Mouse (Mus musculus): ENCODE measurements at regions not wholly inside any gene's neighbourhood (a gene's known extent, or its start where the extent isn't known, plus 50 kb on each side); places are given as distances from the start of the nearest gene placed in this dataset.

GRCm38 (mm10) chr10:54448352-54449043 is 372.1 kb upstream of the Man1a start:
- DNase-seq (ENCODE audit: low spot score in 2 of 2): no peak

GRCm38 (mm10) chr10:54403223-54403926 is 327.0 kb upstream of the Man1a start:
- peak in 1 of 2 experiments; percentile 15 for DNase-seq (ENCODE audit: low spot score in 2 of 2)

- no peak for DNase-seq (ENCODE audit: low spot score in 2 of 2)
These were observed 307.3 kb upstream of the Man1a start for GRCm38 (mm10) chr10:54383751-54384150.

- DNase-seq (ENCODE audit: low spot score in 2 of 2): no peak
These were observed 305.1 kb upstream of the Man1a start for GRCm38 (mm10) chr10:54381530-54381929.

- DNase-seq (ENCODE audit: low spot score in 2 of 2): no peak
These were observed 292.7 kb upstream of the Man1a start for GRCm38 (mm10) chr10:54369158-54369557.

GRCm38 (mm10) chr10:54365315-54365714 is 288.9 kb upstream of the Man1a start:
- DNase-seq (ENCODE audit: low spot score in 2 of 2): peak in 1 of 2 experiments; percentile 0

GRCm38 (mm10) chr10:54337234-54337633 is 260.8 kb upstream of the Man1a start:
- no peak for DNase-seq (ENCODE audit: low spot score in 2 of 2)

Measured in urinary bladder, adult 18-20 months (tissue).